Mouse (Mus musculus): ENCODE results near the gene Cacna1g.

DNA sequence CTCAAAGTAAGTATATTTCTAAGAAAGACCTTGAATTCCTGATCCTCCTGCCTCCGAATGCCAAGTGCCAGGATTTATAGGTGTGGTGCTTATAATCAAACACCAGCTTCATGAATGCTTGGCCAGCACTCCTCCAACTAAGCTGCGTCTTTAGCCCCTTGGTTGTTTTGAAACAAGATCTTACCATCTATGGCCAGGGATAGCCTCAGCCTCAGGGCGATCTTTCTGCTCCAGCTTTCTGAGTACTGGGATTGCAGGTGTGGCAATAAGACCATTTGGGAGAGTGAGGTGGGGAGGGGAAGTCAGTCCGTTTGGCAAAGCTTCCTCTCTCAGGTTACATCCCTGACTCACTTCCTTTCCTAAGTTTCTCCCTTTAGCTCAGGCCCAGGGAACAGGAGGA lies 86.2 kb downstream of the Cacna1g start:
- TF ChIP-seq CTCF (IDR thresholded peaks at IDR 0.05; ENCODE audit: insufficient read depth, low read depth, low read length) (no peak), POLR2A (IDR thresholded peaks at IDR 0.05; ENCODE audit: insufficient read depth, low read depth, low read length) (no peak)

Data from olfactory bulb, adult 2 months (tissue).